Mouse (Mus musculus) hindbrain, embryonic 11.5 days (tissue): ENCODE measurements at regions not wholly inside any gene's neighbourhood (a gene's known extent, or its start where the extent isn't known, plus 50 kb on each side); places are given as distances from the start of the nearest gene placed in this dataset.
A peak's percentile ranks its signal among the peaks of the same experiment; 100 is the strongest.

Source experiments
- ATAC-seq: fragments of 200-750 bp; cut with Nextera tagmentation; 2 replicates; pipeline ENCODE4 v1.8.0; 2017; ENCODE audit warnings: mild to moderate bottlenecking, moderate TSS enrichment, moderate library complexity; ENCODE audit not compliant: low FRiP score
- DNase-seq: peaks from one replicate; pipeline ENCODE4 v3.0.0-alpha.2; 2015; ENCODE audit warnings: low spot score
- H3K27ac ChIP-seq: fragments of 300-500 bp; sonication (generic); 2 replicates; pipeline ENCODE4 v1.5.1; 2014; ENCODE audit warnings: mild to moderate bottlenecking, low read depth, low read length
- H3K27me3 ChIP-seq: fragments of 300-500 bp; sonication (generic); 2 replicates; pipeline ENCODE4 v1.6.1; 2014; ENCODE audit warnings: mild to moderate bottlenecking, low read length, moderate library complexity, mixed read lengths; ENCODE audit not compliant: control insufficient read depth, insufficient read depth
- H3K36me3 ChIP-seq: fragments of 300-500 bp; sonication (generic); 2 replicates; pipeline ENCODE4 v1.6.1; 2014; ENCODE audit warnings: mild to moderate bottlenecking, low read length, moderate library complexity, mixed read lengths; ENCODE audit not compliant: control insufficient read depth, insufficient read depth
- H3K4me1 ChIP-seq: fragments of 300-500 bp; sonication (generic); replicated peaks from 2 replicates; pipeline ENCODE4 v1.6.1; 2014; ENCODE audit warnings: low read length, mixed read lengths; ENCODE audit not compliant: control insufficient read depth, insufficient read depth
- H3K4me2 ChIP-seq: fragments of 300-500 bp; sonication (generic); replicated peaks from 2 replicates; pipeline ENCODE4 v1.6.1; 2014; ENCODE audit warnings: mild to moderate bottlenecking, low read depth, low read length
- H3K4me3 ChIP-seq: fragments of 300-500 bp; sonication (generic); 2 replicates; pipeline ENCODE4 v1.5.1; 2014; ENCODE audit warnings: low read depth, low read length
- H3K9ac ChIP-seq: fragments of 300-500 bp; sonication (generic); 2 replicates; pipeline ENCODE4 v1.6.1; 2014; ENCODE audit warnings: low read depth, low read length
- H3K9me3 ChIP-seq: fragments of 300-500 bp; sonication (generic); 2 replicates; pipeline ENCODE4 v1.6.1; 2016; ENCODE audit warnings: low read length; ENCODE audit not compliant: control insufficient read depth
- WGBS: fragments of 180-500 bp; shearing (Covaris S2); extraction: QIAGEN DNeasy Blood & Tissue Kit; methylation state at CpG from one replicate; pipeline ENCODE4 v1.1.7; 2014; 5-methylcytosine and 5-hydroxymethylcytosine counted together

DNA sequence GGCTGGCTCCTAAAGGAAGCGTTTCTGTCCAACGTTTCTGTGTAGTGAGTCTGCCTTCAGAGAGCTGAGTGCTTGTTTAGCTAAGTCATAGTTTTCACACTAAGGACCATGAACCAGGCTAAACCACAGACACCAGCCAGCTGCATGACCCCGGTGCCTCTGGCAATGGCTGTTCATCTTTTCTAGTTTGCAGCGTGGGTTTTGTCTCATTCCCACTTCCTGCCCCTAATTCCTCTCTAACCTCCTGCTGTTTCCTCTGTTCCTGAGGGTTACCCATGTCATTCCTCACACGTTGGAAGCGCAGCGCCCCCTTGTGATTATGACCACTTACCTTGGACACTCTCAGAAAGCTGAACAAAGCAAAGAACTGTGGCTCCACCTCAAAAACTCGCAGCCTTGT, 560.1 kb upstream of the Gm19410 start:
- no peak overlapping the region for H3K4me2 ChIP-seq
- H3K9ac ChIP-seq, result no peak overlapping the region
- ATAC-seq, result no peak
- H3K9me3 ChIP-seq, result no peaks in the 10 kb centered on the region
- 15% methylated on average over 8 of the region's 8 CpGs for WGBS
- no peaks in the 10 kb centered on the region for H3K36me3 ChIP-seq
- no peaks in the 10 kb centered on the region; the same call in 1 of the 2 replicates for H3K4me1 ChIP-seq
- no peak overlapping the region for H3K4me3 ChIP-seq
- no peaks in the 10 kb centered on the region for H3K27me3 ChIP-seq
- peak; percentile 73 for DNase-seq
- no peak overlapping the region for H3K27ac ChIP-seq

DNA sequence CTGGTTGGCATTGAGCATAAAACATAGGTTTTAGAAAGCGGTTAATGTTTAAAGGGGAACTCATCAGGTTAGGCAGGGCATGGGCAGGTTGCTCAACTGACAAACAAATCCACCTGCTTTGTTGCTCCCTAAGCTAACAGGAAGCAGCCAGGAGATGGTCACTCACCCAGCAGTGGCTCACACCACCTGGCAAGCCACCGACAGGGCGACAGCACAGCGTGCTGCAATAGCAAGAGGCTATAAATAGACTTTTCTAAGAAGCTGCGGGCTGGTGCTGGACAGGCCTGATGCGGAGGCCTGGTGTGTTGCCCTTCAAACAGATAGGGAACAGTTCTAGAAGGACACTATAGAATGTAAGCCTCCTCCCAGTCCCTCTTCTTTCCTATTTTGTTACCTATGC, 559.3 kb upstream of the Gm19410 start:
- WGBS, result 52% methylated on average over 6 of the region's 6 CpGs
- no peak for ATAC-seq
- Histone ChIP-seq H3K27ac (no peak overlapping the region), H3K4me2 (no peak overlapping the region), H3K9ac (no peak overlapping the region), H3K27me3 (no peaks in the 10 kb centered on the region), H3K36me3 (no peaks in the 10 kb centered on the region), H3K9me3 (no peaks in the 10 kb centered on the region), H3K4me1 (no peaks in the 10 kb centered on the region; the same call in 1 of the 2 replicates), H3K4me3 (no peak overlapping the region)
- DNase-seq, result no peak

DNA sequence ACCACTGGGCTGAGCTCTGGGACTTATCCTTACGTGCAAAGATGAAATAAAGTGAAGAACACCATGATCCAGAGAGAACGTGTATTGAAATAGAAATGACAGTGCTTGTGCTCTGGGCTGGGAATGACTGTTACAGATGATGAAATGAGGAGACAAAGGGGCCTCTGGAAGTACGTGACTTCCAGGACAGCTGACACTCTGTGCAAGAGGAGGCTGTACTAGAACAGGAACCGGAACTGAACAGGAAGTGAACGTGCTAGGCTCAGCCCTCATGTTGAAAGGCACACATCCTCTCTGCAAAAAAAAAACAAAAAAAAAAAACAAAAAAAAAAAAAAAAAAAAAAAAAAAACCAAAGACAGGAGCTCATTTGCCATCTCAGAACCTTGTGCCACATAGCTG, 557.2 kb upstream of the Gm19410 start:
- DNase-seq, result no peak
- Histone ChIP-seq H3K4me2 (no peak overlapping the region), H3K4me1 (no peaks in the 10 kb centered on the region; the same call in 1 of the 2 replicates), H3K9me3 (no peaks in the 10 kb centered on the region), H3K36me3 (no peaks in the 10 kb centered on the region), H3K9ac (no peak overlapping the region), H3K4me3 (no peak overlapping the region), H3K27me3 (no peaks in the 10 kb centered on the region), H3K27ac (no peak overlapping the region)
- 78% methylated on average over 5 of the region's 5 CpGs for WGBS
- no peak for ATAC-seq

DNA sequence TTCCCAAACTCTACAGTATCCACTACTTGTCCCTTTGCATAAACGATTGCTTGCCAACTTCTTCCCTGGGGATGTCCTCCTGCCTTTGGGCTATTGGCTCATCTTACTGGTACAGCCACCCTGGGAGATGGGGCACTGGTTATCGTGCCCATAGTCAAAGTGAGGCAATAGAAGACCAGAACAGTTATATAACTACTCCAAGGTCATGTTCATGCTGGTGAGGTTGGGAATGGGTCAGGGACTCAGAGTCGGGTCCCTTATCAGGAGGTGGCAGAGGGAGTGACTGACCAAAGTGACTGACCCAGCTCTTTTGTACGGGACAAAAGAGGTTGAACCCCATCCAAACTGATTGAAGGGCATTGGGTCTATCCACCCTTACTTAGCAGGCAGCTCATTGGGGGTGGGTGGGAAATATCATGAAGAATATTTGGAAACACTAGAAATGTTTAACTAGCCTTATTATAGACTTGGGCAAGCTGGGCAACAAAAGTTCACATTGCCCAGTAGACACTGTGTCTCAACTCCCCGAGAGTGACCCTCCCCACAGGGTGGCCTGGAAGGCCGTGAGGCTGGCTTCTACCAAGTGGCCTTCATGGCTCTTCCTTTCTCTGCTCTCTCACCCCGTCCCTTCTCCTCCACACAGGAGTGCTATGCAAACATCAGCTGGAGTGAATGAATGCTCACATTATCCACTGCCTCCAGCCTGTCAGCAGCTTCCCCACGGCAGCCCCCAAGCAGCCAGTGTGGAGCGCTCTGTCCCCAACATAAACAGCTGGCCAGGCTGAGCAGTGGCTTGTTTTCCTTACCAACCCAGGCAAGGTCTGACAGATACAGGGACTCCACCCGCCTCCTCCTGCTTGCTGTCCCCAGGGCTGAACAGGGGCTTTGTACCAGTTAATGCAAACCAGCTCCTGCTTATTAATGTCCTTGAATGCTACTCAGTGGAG, 553.8 kb upstream of the Gm19410 start:
- Histone ChIP-seq H3K9ac (no peak overlapping the region), H3K9me3 (no peaks in the 10 kb centered on the region), H3K36me3 (no peaks in the 10 kb centered on the region), H3K27ac (no peak overlapping the region), H3K4me2 (no peak overlapping the region), H3K4me1 (no peaks in the 10 kb centered on the region), H3K4me3 (no peak overlapping the region), H3K27me3 (no peaks in the 10 kb centered on the region)
- ATAC-seq, result no peak
- WGBS, result 57% methylated on average over 10 of the region's 10 CpGs
- DNase-seq, result no peak

DNA sequence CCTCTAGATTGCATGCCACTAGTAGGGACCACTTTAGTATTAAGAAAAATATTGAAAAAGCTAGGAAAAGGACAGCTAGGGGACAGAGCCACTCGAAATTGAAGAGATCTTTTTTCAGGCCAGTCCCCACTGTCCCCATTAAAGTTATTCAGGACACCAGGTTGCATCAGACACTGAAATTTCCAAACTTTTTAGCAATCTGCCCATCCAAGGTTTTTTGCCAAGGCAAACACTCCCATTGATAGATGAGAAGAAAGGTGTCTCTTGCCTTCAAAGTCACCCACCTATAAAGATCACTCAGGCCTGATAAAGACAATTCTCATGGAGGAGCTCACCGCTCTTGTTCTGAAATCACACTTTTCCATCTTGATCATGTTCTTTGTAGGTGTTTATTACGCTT, 552.1 kb upstream of the Gm19410 start:
- Histone ChIP-seq H3K4me2 (no peak overlapping the region), H3K9me3 (no peaks in the 10 kb centered on the region), H3K4me3 (no peak overlapping the region), H3K36me3 (no peaks in the 10 kb centered on the region), H3K27me3 (no peaks in the 10 kb centered on the region), H3K4me1 (no peaks in the 10 kb centered on the region), H3K27ac (no peak overlapping the region), H3K9ac (no peak overlapping the region)
- WGBS, result 81% methylated on average over 3 of the region's 3 CpGs
- ATAC-seq (no peak), DNase-seq (no peak)

DNA sequence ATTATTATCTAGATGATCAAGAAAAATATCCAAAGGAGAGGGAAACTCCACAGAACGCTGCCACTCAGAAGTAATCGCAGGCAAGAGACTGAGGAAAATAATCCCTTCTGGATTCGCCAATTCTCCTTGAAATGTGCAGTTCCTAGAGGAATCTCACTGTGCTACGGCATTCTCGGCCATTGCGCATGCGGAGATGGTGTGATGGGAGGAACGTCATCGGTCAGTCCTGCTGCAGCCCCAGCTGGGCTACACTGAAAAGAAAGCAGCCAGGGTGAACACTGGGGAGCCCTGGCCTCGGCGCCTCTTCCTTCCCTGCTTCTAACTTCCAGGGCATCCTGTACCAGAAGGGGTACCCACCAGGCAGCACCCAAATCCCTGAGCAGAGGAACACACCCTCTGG, 548.0 kb upstream of the Gm19410 start:
- H3K9ac ChIP-seq, result no peak overlapping the region
- H3K9me3 ChIP-seq, result no peaks in the 10 kb centered on the region
- no peak for ATAC-seq
- H3K27me3 ChIP-seq, result no peaks in the 10 kb centered on the region
- H3K4me3 ChIP-seq, result no peak overlapping the region
- no peaks in the 10 kb centered on the region for H3K36me3 ChIP-seq
- no peak overlapping the region for H3K27ac ChIP-seq
- no peaks in the 10 kb centered on the region for H3K4me1 ChIP-seq
- 76% methylated on average over 11 of the region's 11 CpGs for WGBS
- no peak for DNase-seq
- no peak overlapping the region for H3K4me2 ChIP-seq

DNA sequence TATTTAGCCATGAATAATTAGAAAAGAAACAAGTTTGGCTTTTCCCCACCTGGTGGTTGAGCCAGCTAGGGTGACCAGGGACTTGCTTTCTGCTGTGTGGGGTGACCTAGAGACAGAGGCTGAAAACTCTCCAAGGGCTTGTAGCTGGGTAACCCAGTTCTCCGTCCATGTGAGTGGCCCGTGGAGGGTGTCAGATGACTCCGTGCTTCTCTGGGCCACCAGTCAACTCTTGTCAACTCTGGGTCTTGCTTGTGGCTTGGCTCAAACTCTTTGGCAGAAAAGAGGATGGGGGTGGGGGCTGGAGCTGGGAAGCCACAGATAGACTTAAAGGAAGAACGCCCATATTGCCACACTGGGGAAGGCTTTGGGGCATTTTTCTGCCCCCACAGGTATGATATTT, 547.3 kb upstream of the Gm19410 start:
- ATAC-seq (no peak), DNase-seq (no peak)
- no peaks in the 10 kb centered on the region for H3K27me3 ChIP-seq
- no peak overlapping the region for H3K27ac ChIP-seq
- no peak overlapping the region for H3K4me3 ChIP-seq
- H3K4me2 ChIP-seq, result no peak overlapping the region
- H3K9me3 ChIP-seq, result no peaks in the 10 kb centered on the region
- 68% methylated on average over 4 of the region's 4 CpGs for WGBS
- no peaks in the 10 kb centered on the region for H3K36me3 ChIP-seq
- no peaks in the 10 kb centered on the region for H3K4me1 ChIP-seq
- H3K9ac ChIP-seq, result no peak overlapping the region

DNA sequence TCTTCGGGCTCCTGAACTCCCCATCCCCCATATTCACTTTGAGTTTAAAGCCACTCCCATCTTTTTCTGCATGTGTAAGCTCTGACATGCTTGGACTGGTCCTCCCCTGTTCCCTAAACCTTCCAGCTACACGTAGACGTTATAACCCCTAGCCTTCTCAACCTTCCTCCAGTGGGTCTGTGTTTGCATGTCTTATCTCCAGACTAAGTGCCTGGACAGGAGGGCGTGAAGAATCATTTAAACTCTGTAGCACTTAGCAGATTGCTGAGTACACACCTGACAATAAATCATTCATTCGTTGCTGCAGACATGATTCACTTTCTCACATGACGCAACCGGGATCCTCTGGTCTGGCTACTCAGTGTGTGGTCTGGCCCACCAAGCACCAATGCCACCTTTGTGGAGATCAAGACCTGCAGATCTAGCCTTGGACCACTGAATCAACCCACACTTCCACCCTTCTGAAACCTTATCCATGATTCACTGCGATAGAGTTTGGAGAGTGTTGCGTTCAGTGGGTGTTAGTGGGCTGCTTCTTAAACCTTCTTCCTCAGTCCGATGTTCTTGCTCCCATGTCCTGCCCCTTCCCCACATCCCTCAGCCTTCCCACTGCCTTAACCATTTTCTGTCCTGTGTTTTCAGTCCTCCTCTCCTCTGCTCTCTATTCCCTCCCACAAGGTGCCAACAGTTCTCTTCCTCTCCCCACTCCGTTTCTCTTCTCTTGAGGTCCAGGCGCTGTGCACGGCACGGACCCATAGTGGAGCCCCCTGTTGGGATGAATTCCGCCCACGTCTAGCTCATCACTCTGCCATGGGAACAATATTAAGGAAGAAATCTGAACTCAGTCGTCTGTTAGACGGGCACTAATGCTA, 541.3 kb upstream of the Gm19410 start:
- H3K27ac ChIP-seq, result no peak overlapping the region
- H3K4me1 ChIP-seq, result no peaks in the 10 kb centered on the region
- H3K4me3 ChIP-seq, result no peak overlapping the region
- no peak overlapping the region for H3K9ac ChIP-seq
- no peak overlapping the region for H3K4me2 ChIP-seq
- no peaks in the 10 kb centered on the region for H3K9me3 ChIP-seq
- no peaks in the 10 kb centered on the region for H3K36me3 ChIP-seq
- H3K27me3 ChIP-seq, result no peaks in the 10 kb centered on the region
- WGBS, result 80% methylated on average over 18 of the region's 18 CpGs
- DNase-seq (no peak), ATAC-seq (no peak)
